Mouse (Mus musculus): ENCODE data around the gene H2al1a. TPM values are rescaled to one million over a fixed set of nuclear protein-coding genes. Genes with fewer than 3 reads are reported as not detected.
"Not testable (repeated sequence)": the region's sequence is repeated elsewhere in the genome, so short reads cannot be mapped to it uniquely, and the experiment has no call there.

H2al1a gene
- polyA plus RNA-seq, 1 experiment from 2014 or later = not detected

DNA sequence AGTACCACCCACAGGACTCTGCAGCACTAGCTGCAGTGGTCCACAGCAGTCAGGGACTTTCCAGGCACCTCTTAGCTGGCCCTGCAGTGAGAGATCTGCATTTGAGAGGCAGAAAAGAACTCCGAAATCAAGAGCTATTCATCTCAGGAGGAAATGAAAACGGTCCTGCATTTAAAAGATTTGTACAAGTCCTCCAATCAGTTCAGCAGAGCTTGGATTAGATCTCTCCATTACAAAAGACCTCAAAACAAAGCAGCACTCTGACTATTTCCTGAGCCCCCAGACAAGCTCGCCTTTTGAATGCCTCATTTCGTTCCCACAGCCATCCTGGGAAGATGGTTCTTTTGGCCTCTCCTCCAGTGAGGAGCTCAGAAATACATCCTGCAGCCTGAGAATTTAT, 9.8 kb upstream of the H2al1a start:
- no peak overlapping the region for H3K9ac ChIP-seq
- no peaks in the 10 kb centered on the region; the same call in 1 of the 2 replicates for H3K27me3 ChIP-seq (replicated peaks)
- no peak overlapping the region for H3K27ac ChIP-seq
- H3K4me2 ChIP-seq (replicated peaks) = no peak overlapping the region
- no peak overlapping the region for H3K4me3 ChIP-seq (replicated peaks)
- peaks cover 5% of the 10 kb centered on the region; the same call in 1 of the 2 replicates for H3K4me1 ChIP-seq (replicated peaks)
- 80% methylated on average over 4 of the region's 4 CpGs for WGBS
- no peak for ATAC-seq
- H3K36me3 ChIP-seq = no peaks in the 10 kb centered on the region
- no peaks in the 10 kb centered on the region for H3K9me3 ChIP-seq

DNA sequence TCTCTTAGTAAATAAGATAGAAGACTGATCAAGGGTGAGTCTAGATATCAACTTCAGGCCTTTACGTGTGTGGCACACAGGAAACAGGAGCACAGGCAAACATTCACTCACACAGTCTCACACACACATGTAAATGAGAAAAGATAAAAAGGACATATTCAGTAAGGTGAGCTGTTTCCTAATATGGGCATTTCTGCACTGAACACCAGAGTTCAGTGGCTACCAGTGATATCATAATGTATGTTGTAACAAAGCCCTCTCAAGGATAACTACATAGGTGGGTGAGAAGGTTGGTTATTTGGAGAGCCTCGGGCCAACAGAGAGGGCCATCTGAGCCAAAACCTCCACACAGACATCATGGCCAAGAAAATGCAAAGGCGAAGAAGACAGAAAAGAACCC, 3.1 kb downstream of the H2al1a start, which contains the start of gene H2al1b:
H2al1b (plus strand) TSS at position 301 of the 400 bp plus-strand sequence.
- not testable (repeated sequence) for H3K27ac ChIP-seq; H3K9ac ChIP-seq; H3K4me3 ChIP-seq (replicated peaks); ATAC-seq; H3K4me2 ChIP-seq (replicated peaks); H3K4me1 ChIP-seq (replicated peaks); H3K27me3 ChIP-seq (replicated peaks); H3K9me3 ChIP-seq; H3K36me3 ChIP-seq
- WGBS = 82% methylated on average over 1 of the region's 3 CpGs

DNA sequence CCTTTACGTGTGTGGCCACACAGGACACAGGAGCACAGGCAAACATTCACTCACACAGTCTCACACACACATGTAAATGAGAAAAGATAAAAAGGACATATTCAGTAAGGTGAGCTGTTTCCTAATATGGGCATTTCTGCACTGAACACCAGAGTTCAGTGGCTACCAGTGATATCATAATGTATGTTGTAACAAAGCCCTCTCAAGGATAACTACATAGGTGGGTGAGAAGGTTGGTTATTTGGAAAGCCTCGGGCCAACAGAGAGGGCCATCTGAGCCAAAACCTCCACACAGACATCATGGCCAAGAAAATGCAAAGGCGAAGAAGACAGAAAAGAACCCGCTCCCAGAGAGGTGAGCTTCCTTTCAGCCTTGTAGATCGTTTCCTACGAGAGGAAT, 6.3 kb downstream of the H2al1a start, which contains the start of gene H2al1c:
H2al1c (plus strand) TSS at position 301 of the 400 bp plus-strand sequence.
- not testable (repeated sequence) for H3K27me3 ChIP-seq (replicated peaks); H3K4me2 ChIP-seq (replicated peaks); ATAC-seq; H3K36me3 ChIP-seq; H3K9me3 ChIP-seq; H3K4me1 ChIP-seq (replicated peaks); H3K9ac ChIP-seq; H3K4me3 ChIP-seq (replicated peaks); H3K27ac ChIP-seq
- WGBS = 82% methylated on average over 2 of the region's 6 CpGs

DNA sequence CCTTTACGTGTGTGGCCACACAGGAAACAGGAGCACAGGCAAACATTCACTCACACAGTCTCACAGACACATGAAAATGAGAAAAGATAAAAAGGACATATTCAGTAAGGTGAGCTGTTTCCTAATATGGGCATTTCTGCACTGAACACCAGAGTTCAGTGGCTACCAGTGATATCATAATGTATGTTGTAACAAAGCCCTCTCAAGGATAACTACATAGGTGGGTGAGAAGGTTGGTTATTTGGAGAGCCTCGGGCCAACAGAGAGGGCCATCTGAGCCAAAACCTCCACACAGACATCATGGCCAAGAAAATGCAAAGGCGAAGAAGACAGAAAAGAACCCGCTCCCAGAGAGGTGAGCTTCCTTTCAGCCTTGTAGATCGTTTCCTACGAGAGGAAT, 9.5 kb downstream of the H2al1a start, which contains the start of gene H2al1d:
H2al1d (plus strand) TSS at position 301 of the 400 bp plus-strand sequence.
- WGBS = no CpG with 5 or more reads among the region's 6 CpGs
- not testable (repeated sequence) for H3K27ac ChIP-seq; H3K9ac ChIP-seq; H3K4me2 ChIP-seq (replicated peaks); H3K27me3 ChIP-seq (replicated peaks); H3K4me1 ChIP-seq (replicated peaks); ATAC-seq; H3K4me3 ChIP-seq (replicated peaks); H3K9me3 ChIP-seq; H3K36me3 ChIP-seq

DNA sequence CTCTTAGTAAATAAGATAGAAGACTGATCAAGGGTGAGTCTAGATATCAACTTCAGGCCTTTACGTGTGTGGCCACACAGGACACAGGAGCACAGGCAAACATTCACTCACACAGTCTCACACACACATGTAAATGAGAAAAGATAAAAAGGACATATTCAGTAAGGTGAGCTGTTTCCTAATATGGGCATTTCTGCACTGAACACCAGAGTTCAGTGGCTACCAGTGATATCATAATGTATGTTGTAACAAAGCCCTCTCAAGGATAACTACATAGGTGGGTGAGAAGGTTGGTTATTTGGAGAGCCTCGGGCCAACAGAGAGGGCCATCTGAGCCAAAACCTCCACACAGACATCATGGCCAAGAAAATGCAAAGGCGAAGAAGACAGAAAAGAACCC, 12.6 kb downstream of the H2al1a start, which contains the start of gene H2al1e:
H2al1e (plus strand) TSS at position 301 of the 400 bp plus-strand sequence.
- H3K27ac ChIP-seq; H3K9ac ChIP-seq; H3K9me3 ChIP-seq; H3K27me3 ChIP-seq (replicated peaks); H3K4me2 ChIP-seq (replicated peaks); H3K4me3 ChIP-seq (replicated peaks); H3K4me1 ChIP-seq (replicated peaks); ATAC-seq; H3K36me3 ChIP-seq: not testable (repeated sequence)
- WGBS = no CpG with 5 or more reads among the region's 3 CpGs

DNA sequence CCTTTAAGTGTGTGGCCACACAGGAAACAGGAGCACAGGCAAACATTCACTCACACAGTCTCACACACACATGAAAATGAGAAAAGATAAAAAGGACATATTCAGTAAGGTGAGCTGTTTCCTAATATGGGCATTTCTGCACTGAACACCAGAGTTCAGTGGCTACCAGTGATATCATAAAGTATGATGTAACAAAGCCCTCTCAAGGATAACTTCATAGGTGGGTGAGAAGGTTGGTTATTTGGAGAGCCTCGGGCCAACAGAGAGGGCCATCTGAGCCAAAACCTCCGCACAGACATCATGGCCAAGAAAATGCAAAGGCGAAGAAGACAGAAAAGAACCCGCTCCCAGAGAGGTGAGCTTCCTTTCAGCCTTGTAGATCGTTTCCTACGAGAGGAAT, 15.8 kb downstream of the H2al1a start, which contains the start of gene H2al1f:
H2al1f (plus strand) TSS at position 301 of the 400 bp plus-strand sequence.
- not testable (repeated sequence) for H3K9me3 ChIP-seq; H3K9ac ChIP-seq; H3K4me1 ChIP-seq (replicated peaks); H3K27me3 ChIP-seq (replicated peaks); H3K27ac ChIP-seq; H3K36me3 ChIP-seq; H3K4me3 ChIP-seq (replicated peaks); ATAC-seq; H3K4me2 ChIP-seq (replicated peaks)
- WGBS = no CpG with 5 or more reads among the region's 6 CpGs

DNA sequence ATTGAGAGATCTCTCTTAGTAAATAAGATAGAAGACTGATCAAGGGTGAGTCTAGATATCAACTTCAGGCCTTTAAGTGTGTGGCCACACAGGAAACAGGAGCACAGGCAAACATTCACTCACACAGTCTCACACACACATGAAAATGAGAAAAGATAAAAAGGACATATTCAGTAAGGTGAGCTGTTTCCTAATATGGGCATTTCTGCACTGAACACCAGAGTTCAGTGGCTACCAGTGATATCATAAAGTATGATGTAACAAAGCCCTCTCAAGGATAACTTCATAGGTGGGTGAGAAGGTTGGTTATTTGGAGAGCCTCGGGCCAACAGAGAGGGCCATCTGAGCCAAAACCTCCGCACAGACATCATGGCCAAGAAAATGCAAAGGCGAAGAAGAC, 18.9 kb downstream of the H2al1a start, which contains the start of gene H2al1g:
H2al1g (plus strand) TSS at position 301 of the 400 bp plus-strand sequence.
- H3K36me3 ChIP-seq; H3K27me3 ChIP-seq (replicated peaks); H3K4me3 ChIP-seq (replicated peaks); H3K4me1 ChIP-seq (replicated peaks); H3K27ac ChIP-seq; H3K9me3 ChIP-seq; H3K9ac ChIP-seq; ATAC-seq; H3K4me2 ChIP-seq (replicated peaks): not testable (repeated sequence)
- WGBS = no CpG with 5 or more reads among the region's 3 CpGs

DNA sequence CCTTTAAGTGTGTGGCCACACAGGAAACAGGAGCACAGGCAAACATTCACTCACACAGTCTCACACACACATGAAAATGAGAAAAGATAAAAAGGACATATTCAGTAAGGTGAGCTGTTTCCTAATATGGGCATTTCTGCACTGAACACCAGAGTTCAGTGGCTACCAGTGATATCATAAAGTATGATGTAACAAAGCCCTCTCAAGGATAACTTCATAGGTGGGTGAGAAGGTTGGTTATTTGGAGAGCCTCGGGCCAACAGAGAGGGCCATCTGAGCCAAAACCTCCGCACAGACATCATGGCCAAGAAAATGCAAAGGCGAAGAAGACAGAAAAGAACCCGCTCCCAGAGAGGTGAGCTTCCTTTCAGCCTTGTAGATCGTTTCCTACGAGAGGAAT, 22.1 kb downstream of the H2al1a start, which contains the start of gene H2al1h:
H2al1h (plus strand) TSS at position 301 of the 400 bp plus-strand sequence.
- H3K9ac ChIP-seq; H3K27me3 ChIP-seq (replicated peaks); H3K4me3 ChIP-seq (replicated peaks); H3K9me3 ChIP-seq; H3K27ac ChIP-seq; ATAC-seq; H3K4me1 ChIP-seq (replicated peaks); H3K4me2 ChIP-seq (replicated peaks); H3K36me3 ChIP-seq: not testable (repeated sequence)
- WGBS = no CpG with 5 or more reads among the region's 6 CpGs

DNA sequence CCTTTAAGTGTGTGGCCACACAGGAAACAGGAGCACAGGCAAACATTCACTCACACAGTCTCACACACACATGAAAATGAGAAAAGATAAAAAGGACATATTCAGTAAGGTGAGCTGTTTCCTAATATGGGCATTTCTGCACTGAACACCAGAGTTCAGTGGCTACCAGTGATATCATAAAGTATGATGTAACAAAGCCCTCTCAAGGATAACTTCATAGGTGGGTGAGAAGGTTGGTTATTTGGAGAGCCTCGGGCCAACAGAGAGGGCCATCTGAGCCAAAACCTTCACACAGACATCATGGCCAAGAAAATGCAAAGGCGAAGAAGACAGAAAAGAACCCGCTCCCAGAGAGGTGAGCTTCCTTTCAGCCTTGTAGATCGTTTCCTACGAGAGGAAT, 25.3 kb downstream of the H2al1a start, which contains the start of gene H2al1i:
H2al1i (plus strand) TSS at position 301 of the 400 bp plus-strand sequence.
- 89% methylated on average over 2 of the region's 5 CpGs for WGBS
- not testable (repeated sequence) for H3K36me3 ChIP-seq; H3K9me3 ChIP-seq; H3K27me3 ChIP-seq (replicated peaks); H3K4me3 ChIP-seq (replicated peaks); ATAC-seq; H3K4me2 ChIP-seq (replicated peaks); H3K27ac ChIP-seq; H3K9ac ChIP-seq; H3K4me1 ChIP-seq (replicated peaks)

DNA sequence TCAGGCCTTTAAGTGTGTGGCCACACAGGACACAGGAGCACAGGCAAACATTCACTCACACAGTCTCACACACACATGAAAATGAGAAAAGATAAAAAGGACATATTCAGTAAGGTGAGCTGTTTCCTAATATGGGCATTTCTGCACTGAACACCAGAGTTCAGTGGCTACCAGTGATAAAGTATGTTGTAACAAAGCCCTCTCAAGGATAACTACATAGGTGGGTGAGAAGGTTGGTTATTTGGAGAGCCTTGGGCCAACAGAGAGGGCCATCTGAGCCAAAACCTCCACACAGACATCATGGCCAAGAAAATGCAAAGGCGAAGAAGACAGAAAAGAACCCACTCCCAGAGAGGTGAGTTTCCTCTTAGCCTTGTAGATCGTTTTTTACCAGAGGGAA, 28.5 kb downstream of the H2al1a start, which contains the start of gene H2al1j:
H2al1j (plus strand) TSS at position 301 of the 400 bp plus-strand sequence.
- not testable (repeated sequence) for H3K9me3 ChIP-seq
- WGBS = 89% methylated on average over 2 of the region's 2 CpGs

DNA sequence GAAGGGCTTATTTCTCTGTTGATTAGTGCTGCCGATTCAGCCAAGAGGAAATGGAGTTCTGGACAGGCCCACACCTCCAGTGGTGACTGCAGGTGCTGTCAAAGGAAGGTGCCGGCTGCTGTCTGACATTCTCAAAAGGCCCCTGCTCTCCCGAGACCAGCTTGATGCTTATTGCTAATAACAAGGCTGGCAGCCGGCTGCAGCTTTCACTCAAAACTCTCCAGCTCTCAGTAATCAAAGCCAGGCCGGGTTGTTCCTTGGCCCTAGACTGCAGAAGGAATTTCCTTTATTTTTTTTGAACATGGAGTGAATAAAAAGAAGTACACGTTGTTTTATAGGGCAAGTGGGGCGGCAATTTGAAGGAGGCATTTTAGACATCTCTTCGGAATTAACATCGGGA, 46.7 kb downstream of the H2al1a start:
- 62% methylated on average over 9 of the region's 9 CpGs for WGBS
- no peak overlapping the region for H3K27ac ChIP-seq
- ATAC-seq = no peak
- no peak overlapping the region for H3K4me2 ChIP-seq (replicated peaks)
- H3K27me3 ChIP-seq (replicated peaks) = no peaks in the 10 kb centered on the region
- no peak overlapping the region for H3K4me3 ChIP-seq (replicated peaks)
- H3K9me3 ChIP-seq = no peaks in the 10 kb centered on the region
- no peaks in the 10 kb centered on the region for H3K4me1 ChIP-seq (replicated peaks)
- no peak overlapping the region for H3K9ac ChIP-seq
- no peaks in the 10 kb centered on the region for H3K36me3 ChIP-seq

More for the DNA sequence above, 28.5 kb downstream of the H2al1a start, which contains the start of gene H2al1j:
- not testable (repeated sequence) for H3K4me1 ChIP-seq (replicated peaks); H3K27ac ChIP-seq; H3K4me2 ChIP-seq (replicated peaks); ATAC-seq; H3K4me3 ChIP-seq (replicated peaks); H3K36me3 ChIP-seq; H3K9ac ChIP-seq; H3K27me3 ChIP-seq (replicated peaks)

DNA sequence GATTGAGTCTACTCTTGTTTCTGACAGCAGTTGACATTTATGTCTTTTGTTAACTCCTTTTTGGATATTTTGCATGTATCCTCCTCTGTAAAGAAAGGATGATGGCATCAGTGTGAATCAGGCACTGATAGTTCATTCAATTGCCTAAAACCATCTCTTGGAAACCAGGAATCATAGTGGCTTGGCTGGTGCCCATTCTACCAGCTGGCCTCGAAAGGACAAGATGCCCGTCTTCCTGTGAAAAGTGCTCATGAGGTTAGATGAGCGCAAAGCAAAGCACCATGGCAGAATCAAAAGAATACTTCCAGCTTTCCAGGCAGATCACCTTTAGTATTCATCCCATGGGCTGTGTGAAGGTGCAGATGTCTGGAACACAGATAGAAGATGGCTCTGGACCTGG, 47.7 kb downstream of the H2al1a start:
- Histone ChIP-seq H3K9ac (no peak overlapping the region), H3K4me1 (replicated peaks) (no peaks in the 10 kb centered on the region), H3K4me2 (replicated peaks) (no peak overlapping the region), H3K4me3 (replicated peaks) (no peak overlapping the region), H3K9me3 (no peaks in the 10 kb centered on the region), H3K27me3 (replicated peaks) (no peaks in the 10 kb centered on the region), H3K27ac (no peak overlapping the region), H3K36me3 (no peaks in the 10 kb centered on the region)
- ATAC-seq = no peak
- WGBS = 95% methylated on average over 3 of the region's 3 CpGs
